Mouse (Mus musculus): ENCODE data around the gene Mmd. TPM values are rescaled to one million over a fixed set of nuclear protein-coding genes. Genes with fewer than 3 reads are reported as not detected.

The Mmd gene
- polyA plus RNA-seq, 1 experiment from 2014 or later = 44.5 TPM

DNA sequence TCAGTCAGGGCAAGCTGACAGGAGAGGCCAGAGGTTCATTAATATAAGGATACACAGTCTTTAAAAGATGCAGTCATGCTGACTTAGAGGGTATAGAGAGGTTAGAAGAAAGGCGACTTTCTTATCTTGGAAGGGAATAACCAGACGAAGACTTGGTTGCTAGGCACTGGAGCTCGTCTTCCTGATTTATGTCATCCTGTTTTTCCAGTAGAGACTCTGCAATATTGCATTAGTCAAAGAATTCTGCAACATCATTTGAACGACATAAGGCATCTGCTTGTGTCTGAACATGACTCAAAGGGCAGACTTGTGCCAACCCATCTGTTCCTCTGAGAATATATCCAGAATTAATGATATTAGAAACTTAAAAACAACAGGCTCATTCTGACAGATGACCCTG lies 16.6 kb upstream of the Mmd start:
- Histone ChIP-seq H3K36me3 (no peaks in the 10 kb centered on the region), H3K27ac (no peak overlapping the region), H3K4me2 (replicated peaks) (no peak overlapping the region), H3K4me1 (no peaks in the 10 kb centered on the region), H3K27me3 (no peaks in the 10 kb centered on the region), H3K9me3 (no peaks in the 10 kb centered on the region), H3K9ac (no peak overlapping the region), H3K4me3 (no peak overlapping the region)
- WGBS = 70% methylated on average over 4 of the region's 4 CpGs
- no peak for ATAC-seq (ENCODE audit: insufficient number of reproducible peaks, insufficient read depth, low FRiP score, low TSS enrichment)

DNA sequence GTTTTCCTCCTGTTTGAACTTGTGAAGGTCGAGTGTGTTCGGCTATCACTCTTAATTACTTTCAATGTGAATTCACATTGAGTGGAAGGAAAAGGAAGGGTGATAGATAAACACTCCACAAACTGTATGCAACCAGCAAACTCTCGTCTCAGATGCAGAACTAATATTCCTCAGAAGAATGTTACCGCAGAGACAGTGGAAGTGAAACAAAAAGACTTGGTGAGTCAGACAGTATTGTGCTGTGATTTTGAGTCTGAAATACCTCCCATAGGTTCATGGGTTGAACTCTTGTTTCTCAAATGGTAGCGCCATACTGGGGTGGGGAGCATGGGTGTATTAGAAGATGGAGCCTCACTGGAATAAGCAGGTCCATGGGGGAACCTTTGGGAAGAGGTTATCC lies 14.0 kb upstream of the Mmd start:
- Histone ChIP-seq H3K27ac (no peak overlapping the region), H3K27me3 (no peaks in the 10 kb centered on the region), H3K4me3 (no peak overlapping the region), H3K36me3 (no peaks in the 10 kb centered on the region), H3K4me2 (replicated peaks) (no peak overlapping the region), H3K4me1 (no peaks in the 10 kb centered on the region), H3K9me3 (no peaks in the 10 kb centered on the region), H3K9ac (no peak overlapping the region)
- 81% methylated on average over 5 of the region's 5 CpGs for WGBS
- ATAC-seq (ENCODE audit: insufficient number of reproducible peaks, insufficient read depth, low FRiP score, low TSS enrichment) = no peak

GRCm38 (mm10) chr11:90237616-90238015 lies 11.6 kb upstream of the Mmd start:
- Histone ChIP-seq H3K36me3 (no peaks in the 10 kb centered on the region), H3K9me3 (no peaks in the 10 kb centered on the region), H3K4me3 (no peak overlapping the region), H3K4me2 (replicated peaks) (no peak overlapping the region), H3K9ac (no peak overlapping the region), H3K27ac (no peak overlapping the region), H3K27me3 (no peaks in the 10 kb centered on the region), H3K4me1 (no peaks in the 10 kb centered on the region)
- WGBS = 65% methylated on average over 5 of the region's 5 CpGs
- no peak for ATAC-seq (ENCODE audit: insufficient number of reproducible peaks, insufficient read depth, low FRiP score, low TSS enrichment)

- WGBS = 28% methylated on average over 2 of the region's 2 CpGs
- Histone ChIP-seq H3K4me2 (replicated peaks) (no peak overlapping the region), H3K27ac (no peak overlapping the region), H3K36me3 (no peaks in the 10 kb centered on the region), H3K9me3 (no peaks in the 10 kb centered on the region), H3K4me3 (no peak overlapping the region), H3K9ac (no peak overlapping the region), H3K4me1 (no peaks in the 10 kb centered on the region), H3K27me3 (no peaks in the 10 kb centered on the region)
- ATAC-seq (ENCODE audit: insufficient number of reproducible peaks, insufficient read depth, low FRiP score, low TSS enrichment) = no peak
Observed at GRCm38 (mm10) chr11:90238657-90239056, 10.6 kb upstream of the Mmd start.

- H3K4me3 ChIP-seq = no peak overlapping the region
- no peak overlapping the region for H3K4me2 ChIP-seq (replicated peaks)
- no peaks in the 10 kb centered on the region for H3K4me1 ChIP-seq
- ATAC-seq (ENCODE audit: insufficient number of reproducible peaks, insufficient read depth, low FRiP score, low TSS enrichment) = no peak
- no peaks in the 10 kb centered on the region for H3K36me3 ChIP-seq
- no peak overlapping the region for H3K27ac ChIP-seq
- WGBS = 23% methylated on average over 6 of the region's 6 CpGs
- H3K9ac ChIP-seq = no peak overlapping the region
- H3K27me3 ChIP-seq = no peaks in the 10 kb centered on the region
- H3K9me3 ChIP-seq = no peaks in the 10 kb centered on the region
Observed at GRCm38 (mm10) chr11:90240652-90241330, 8.5 kb upstream of the Mmd start.

- 83% methylated on average over 2 of the region's 2 CpGs for WGBS
- Histone ChIP-seq H3K36me3 (no peaks in the 10 kb centered on the region), H3K9me3 (no peaks in the 10 kb centered on the region), H3K27me3 (no peaks in the 10 kb centered on the region), H3K4me2 (replicated peaks) (no peak overlapping the region), H3K27ac (no peak overlapping the region), H3K9ac (no peak overlapping the region), H3K4me3 (no peak overlapping the region), H3K4me1 (no peaks in the 10 kb centered on the region)
- ATAC-seq (ENCODE audit: insufficient number of reproducible peaks, insufficient read depth, low FRiP score, low TSS enrichment) = no peak
Observed at GRCm38 (mm10) chr11:90241874-90242273, 7.4 kb upstream of the Mmd start.

DNA sequence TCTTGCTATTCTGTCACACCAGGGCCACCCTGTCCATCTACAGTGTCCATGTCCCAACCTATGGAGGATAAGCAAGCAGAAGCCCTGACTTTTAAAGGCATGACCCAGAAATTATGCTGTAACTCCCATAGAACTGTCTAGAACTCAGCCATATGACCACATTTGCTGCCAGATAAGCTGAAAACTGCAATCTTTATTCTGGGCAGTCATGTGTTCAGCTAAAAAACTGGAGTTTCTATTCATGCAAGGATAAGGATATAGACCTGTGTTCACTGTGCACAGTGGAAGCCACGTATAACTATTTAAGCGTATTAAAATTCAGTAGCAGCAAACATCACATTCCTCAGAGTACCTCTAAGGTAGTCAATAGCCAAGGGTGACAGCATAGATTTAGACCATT lies 6.0 kb upstream of the Mmd start:
- H3K27ac ChIP-seq = no peak overlapping the region
- H3K4me3 ChIP-seq = no peak overlapping the region
- ATAC-seq (ENCODE audit: insufficient number of reproducible peaks, insufficient read depth, low FRiP score, low TSS enrichment) = no peak
- no peaks in the 10 kb centered on the region for H3K4me1 ChIP-seq
- WGBS = 92% methylated on average over 2 of the region's 2 CpGs
- H3K4me2 ChIP-seq (replicated peaks) = no peak overlapping the region
- H3K9me3 ChIP-seq = no peaks in the 10 kb centered on the region
- H3K27me3 ChIP-seq = no peaks in the 10 kb centered on the region
- H3K9ac ChIP-seq = no peak overlapping the region
- no peaks in the 10 kb centered on the region for H3K36me3 ChIP-seq

GRCm38 (mm10) chr11:90245630-90246029 lies 3.6 kb upstream of the Mmd start:
- 79% methylated on average over 6 of the region's 6 CpGs for WGBS
- H3K9ac ChIP-seq = no peak overlapping the region

GRCm38 (mm10) chr11:90246676-90247075 lies 2.6 kb upstream of the Mmd start:
- Histone ChIP-seq H3K4me2 (replicated peaks) (no peak overlapping the region), H3K4me1 (peaks cover 9% of the 10 kb centered on the region; the same call in 1 of the 2 replicates), H3K27ac (no peak overlapping the region), H3K36me3 (no peaks in the 10 kb centered on the region), H3K27me3 (no peaks in the 10 kb centered on the region), H3K4me3 (no peak overlapping the region), H3K9ac (no peak overlapping the region), H3K9me3 (no peaks in the 10 kb centered on the region)
- ATAC-seq (ENCODE audit: insufficient number of reproducible peaks, insufficient read depth, low FRiP score, low TSS enrichment) = no peak
- WGBS = 82% methylated on average over 4 of the region's 4 CpGs

More at GRCm38 (mm10) chr11:90245630-90246029, 3.6 kb upstream of the Mmd start:
- H3K4me2 ChIP-seq (replicated peaks) = no peak overlapping the region
- ATAC-seq (ENCODE audit: insufficient number of reproducible peaks, insufficient read depth, low FRiP score, low TSS enrichment) = no peak
- no peak overlapping the region for H3K27ac ChIP-seq
- H3K4me3 ChIP-seq = no peak overlapping the region
- no peaks in the 10 kb centered on the region for H3K9me3 ChIP-seq
- H3K27me3 ChIP-seq = no peaks in the 10 kb centered on the region
- H3K4me1 ChIP-seq = peaks cover 9% of the 10 kb centered on the region; the same call in 1 of the 2 replicates
- no peaks in the 10 kb centered on the region for H3K36me3 ChIP-seq

- no peak overlapping the region for H3K27ac ChIP-seq
- no peaks in the 10 kb centered on the region for H3K27me3 ChIP-seq
- H3K4me3 ChIP-seq = no peak overlapping the region
- ATAC-seq (ENCODE audit: insufficient number of reproducible peaks, insufficient read depth, low FRiP score, low TSS enrichment) = no peak
- WGBS = 68% methylated on average over 4 of the region's 4 CpGs
- H3K9me3 ChIP-seq = no peaks in the 10 kb centered on the region
- H3K4me1 ChIP-seq = peaks cover 18% of the 10 kb centered on the region; the same call in 1 of the 2 replicates
- H3K9ac ChIP-seq = no peak overlapping the region
- H3K36me3 ChIP-seq = no peaks in the 10 kb centered on the region
- H3K4me2 ChIP-seq (replicated peaks) = no peak overlapping the region
Observed at GRCm38 (mm10) chr11:90247793-90248192, 1.5 kb upstream of the Mmd start.

DNA sequence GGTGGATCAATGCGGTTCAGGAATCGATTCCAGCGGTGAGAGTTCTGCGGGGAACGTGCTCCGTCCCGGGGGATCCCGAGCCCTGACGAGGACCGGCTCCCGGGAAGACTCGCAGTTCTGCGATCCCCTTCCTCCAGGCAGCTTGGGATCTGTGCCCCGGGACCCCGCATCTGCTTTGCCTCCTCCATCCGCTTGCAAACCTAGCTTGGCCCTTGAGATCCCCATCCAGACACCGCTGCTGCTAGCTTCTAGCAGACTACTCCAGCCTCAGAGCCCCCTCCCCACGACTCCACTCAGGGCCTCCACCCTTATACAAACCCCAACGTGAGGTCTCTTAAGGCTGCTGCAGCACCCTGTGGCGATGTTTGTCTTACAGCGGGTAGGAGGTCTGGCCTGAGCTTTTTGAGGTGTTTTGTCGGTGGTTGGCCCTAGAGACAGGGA lies 465 bp downstream of the Mmd start:
- Histone ChIP-seq H3K4me2 (replicated peaks) (peak overlapping the region; percentile 84), H3K36me3 (no peaks in the 10 kb centered on the region), H3K4me1 (peaks cover 18% of the 10 kb centered on the region; the same call in 1 of the 2 replicates), H3K27ac (peak overlapping the region; percentile 89), H3K27me3 (no peaks in the 10 kb centered on the region), H3K9ac (peak overlapping the region; percentile 89), H3K4me3 (peak overlapping the region; percentile 87), H3K9me3 (no peaks in the 10 kb centered on the region)
- ATAC-seq (ENCODE audit: insufficient number of reproducible peaks, insufficient read depth, low FRiP score, low TSS enrichment) = peak; percentile 65
- WGBS = 0% methylated on average over 22 of the region's 22 CpGs

- H3K36me3 ChIP-seq = no peaks in the 10 kb centered on the region
- peak overlapping the region; percentile 89 for H3K9ac ChIP-seq
- H3K4me3 ChIP-seq = peak overlapping the region; percentile 87
- no peaks in the 10 kb centered on the region for H3K27me3 ChIP-seq
- peak overlapping the region; percentile 84 for H3K4me2 ChIP-seq (replicated peaks)
- no peak for ATAC-seq (ENCODE audit: insufficient number of reproducible peaks, insufficient read depth, low FRiP score, low TSS enrichment)
- 2% methylated on average over 9 of the region's 9 CpGs for WGBS
- no peaks in the 10 kb centered on the region for H3K9me3 ChIP-seq
- peak overlapping the region; percentile 89 for H3K27ac ChIP-seq
- peaks cover 18% of the 10 kb centered on the region; the same call in 1 of the 2 replicates for H3K4me1 ChIP-seq
Observed at GRCm38 (mm10) chr11:90250189-90250588, 933 bp downstream of the Mmd start.
